Mouse (Mus musculus) stomach, embryonic 16.5 days (tissue): ENCODE data around the gene Inpp5b. TPM values are rescaled to one million over a fixed set of nuclear protein-coding genes. Genes with fewer than 3 reads are reported as not detected.
A peak's percentile ranks its signal among the peaks of the same experiment; 100 is the strongest.
"Not testable (repeated sequence)": the region's sequence is repeated elsewhere in the genome, so short reads cannot be mapped to it uniquely, and the experiment has no call there.

ENCODE experiments used
- ATAC-seq: fragments of 200-750 bp; cut with Nextera tagmentation; 2 replicates; pipeline ENCODE4 v1.8.0; 2017; ENCODE audit warnings: moderate number of reproducible peaks, moderate TSS enrichment; ENCODE audit not compliant: insufficient read depth, low FRiP score
- H3K27ac ChIP-seq: fragments of 300-500 bp; sonication (generic); 2 replicates; pipeline ENCODE4 v1.5.1; 2014; ENCODE audit warnings: low read length
- H3K27me3 ChIP-seq: fragments of 300-500 bp; sonication (generic); 2 replicates; pipeline ENCODE4 v1.6.1; 2014; ENCODE audit warnings: low read length, control low read depth, mixed read lengths; ENCODE audit not compliant: control insufficient read depth, insufficient read depth
- H3K36me3 ChIP-seq: fragments of 300-500 bp; sonication (generic); 2 replicates; pipeline ENCODE4 v1.6.1; 2014; ENCODE audit warnings: low read length; ENCODE audit not compliant: control insufficient read depth, insufficient read depth
- H3K4me1 ChIP-seq: fragments of 300-500 bp; sonication (generic); 2 replicates; pipeline ENCODE4 v1.6.1; 2014; ENCODE audit warnings: low read length, control low read depth, mixed read lengths; ENCODE audit not compliant: control insufficient read depth, insufficient read depth
- H3K4me2 ChIP-seq: fragments of 300-500 bp; sonication (generic); 2 replicates; pipeline ENCODE4 v1.6.1; 2014; ENCODE audit warnings: low read depth, low read length, mixed read lengths
- H3K4me3 ChIP-seq: fragments of 300-500 bp; sonication (generic); replicated peaks from 2 replicates; pipeline ENCODE4 v1.5.1; 2014; ENCODE audit warnings: mild to moderate bottlenecking, low read length
- H3K9ac ChIP-seq: fragments of 300-500 bp; sonication (generic); 2 replicates; pipeline ENCODE4 v1.6.1; 2014; ENCODE audit warnings: low read length
- H3K9me3 ChIP-seq: fragments of 300-500 bp; sonication (generic); replicated peaks from 2 replicates; pipeline ENCODE4 v1.6.1; 2016; ENCODE audit warnings: low read length, control low read depth; ENCODE audit not compliant: control insufficient read depth
- WGBS: fragments of 180-500 bp; shearing (Covaris S2); extraction: QIAGEN DNeasy Blood & Tissue Kit; methylation state at CpG from one replicate; pipeline ENCODE4 v1.1.7; 2014; 5-methylcytosine and 5-hydroxymethylcytosine counted together
- polyA plus RNA-seq: library from polyadenylated mRNA; unstranded; fragments of >200 nt; fragmentation: Nextera tagmentation; extraction: Ambion mirVana; gene quantifications from 2 replicates; pipeline ENCODE4 v1.2.1, GENCODE M21; 2015

The Inpp5b gene
- polyA plus RNA-seq, 1 experiment from 2014 or later = 33.0 TPM

GRCm38 (mm10) chr4:124708518-124709477, 32.9 kb upstream of the Inpp5b start:
- peak overlapping the region; percentile 99 for H3K27ac ChIP-seq
- 0 out of 2 replicates have a peak, but pooled peaks cover 4% of the 10 kb centered on the region for H3K36me3 ChIP-seq
- peak; percentile 93 for ATAC-seq
- peak overlapping the region; percentile 74 for H3K4me2 ChIP-seq
- 1% methylated on average over 41 of the region's 41 CpGs for WGBS
- no peaks in the 10 kb centered on the region for H3K9me3 ChIP-seq
- H3K4me3 ChIP-seq = peak overlapping the region; percentile 45
- no peaks in the 10 kb centered on the region for H3K27me3 ChIP-seq
- H3K4me1 ChIP-seq = peaks cover 35% of the 10 kb centered on the region
- peak overlapping the region; percentile 70 for H3K9ac ChIP-seq

- 2% methylated on average over 18 of the region's 18 CpGs for WGBS
- H3K4me2 ChIP-seq = peak overlapping the region; percentile 74
- H3K36me3 ChIP-seq = 0 out of 2 replicates have a peak, but pooled peaks cover 4% of the 10 kb centered on the region
- peak overlapping the region; percentile 45 for H3K4me3 ChIP-seq
- H3K4me1 ChIP-seq = peaks cover 23% of the 10 kb centered on the region
- no peaks in the 10 kb centered on the region for H3K27me3 ChIP-seq
- peak overlapping the region; percentile 70 for H3K9ac ChIP-seq
- no peaks in the 10 kb centered on the region for H3K9me3 ChIP-seq
- no peak for ATAC-seq
- peak overlapping the region; percentile 99 for H3K27ac ChIP-seq
Observed at GRCm38 (mm10) chr4:124709961-124710446, 31.6 kb upstream of the Inpp5b start.

- H3K9me3 ChIP-seq = no peaks in the 10 kb centered on the region
- no peaks in the 10 kb centered on the region for H3K27me3 ChIP-seq
- ATAC-seq = no peak
- 6% methylated on average over 5 of the region's 5 CpGs for WGBS
- H3K4me2 ChIP-seq = peak overlapping the region; percentile 74
- H3K4me3 ChIP-seq = no peak overlapping the region
- H3K36me3 ChIP-seq = no peaks in the 10 kb centered on the region
- peaks cover 22% of the 10 kb centered on the region for H3K4me1 ChIP-seq
- peak overlapping the region; percentile 99 for H3K27ac ChIP-seq
- H3K9ac ChIP-seq = no peak overlapping the region
Observed at GRCm38 (mm10) chr4:124710776-124711291, 30.8 kb upstream of the Inpp5b start.

DNA sequence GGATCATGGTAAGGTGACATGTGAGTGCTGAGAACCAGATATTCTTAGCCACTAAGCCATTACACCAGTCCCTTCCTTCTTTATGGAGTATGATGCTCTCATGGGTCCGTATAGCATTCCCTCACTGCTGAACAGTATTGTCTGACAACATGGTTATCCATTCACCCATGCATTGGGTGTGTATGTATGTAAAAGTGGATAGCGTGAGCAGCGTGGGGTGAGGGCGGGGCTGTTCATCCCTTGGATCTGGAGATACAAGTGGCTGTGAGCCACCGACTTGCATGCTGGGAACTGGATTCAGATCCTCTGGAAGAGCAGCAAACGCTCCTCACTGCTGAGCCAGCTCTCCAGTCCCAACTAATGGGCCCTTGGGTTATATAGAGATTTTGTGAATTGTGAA, 29.0 kb upstream of the Inpp5b start:
- no peak for ATAC-seq

GRCm38 (mm10) chr4:124713850-124714249, 27.8 kb upstream of the Inpp5b start:
- H3K9ac ChIP-seq, H3K4me3 ChIP-seq: not testable (repeated sequence)
- WGBS = 61% methylated on average over 5 of the region's 5 CpGs

More for the DNA sequence above, 29.0 kb upstream of the Inpp5b start:
- WGBS = 79% methylated on average over 6 of the region's 6 CpGs
- no peak overlapping the region for H3K4me3 ChIP-seq
- no peaks in the 10 kb centered on the region for H3K9me3 ChIP-seq
- H3K36me3 ChIP-seq = no peaks in the 10 kb centered on the region; the same call in 1 of the 2 replicates
- no peak overlapping the region for H3K4me2 ChIP-seq
- H3K4me1 ChIP-seq = peaks cover 23% of the 10 kb centered on the region
- no peak overlapping the region for H3K9ac ChIP-seq
- no peaks in the 10 kb centered on the region for H3K27me3 ChIP-seq
- no peak overlapping the region for H3K27ac ChIP-seq

GRCm38 (mm10) chr4:124714545-124715481, 26.8 kb upstream of the Inpp5b start, which contains the start of gene Sf3a3:
Gene Sf3a3, plus strand, starts transcription at chr4:124714776.
- peak within 1 kb of the TSS; percentile 91 for H3K9ac ChIP-seq
- peak within 1 kb of the TSS; percentile 72 for H3K27ac ChIP-seq
- under 1% methylated on average over 57 of the region's 57 CpGs for WGBS
- H3K27me3 ChIP-seq = no peaks in the 10 kb centered on the region
- peak; percentile 93 for ATAC-seq
- H3K4me2 ChIP-seq = peak within 1 kb of the TSS; percentile 74
- H3K4me3 ChIP-seq = peak within 1 kb of the TSS; percentile 84
- H3K4me1 ChIP-seq = peaks cover 16% of the 10 kb centered on the region
- no peaks in the 10 kb centered on the region for H3K9me3 ChIP-seq
- peaks cover 5% of the 10 kb centered on the region; the same call in 1 of the 2 replicates for H3K36me3 ChIP-seq

More at GRCm38 (mm10) chr4:124713850-124714249, 27.8 kb upstream of the Inpp5b start:
- H3K27me3 ChIP-seq, H3K27ac ChIP-seq, H3K36me3 ChIP-seq, H3K9me3 ChIP-seq, ATAC-seq, H3K4me2 ChIP-seq: not testable (repeated sequence)
- H3K4me1 ChIP-seq = peaks cover 23% of the 10 kb centered on the region

- peaks cover 5% of the 10 kb centered on the region; the same call in 1 of the 2 replicates for H3K36me3 ChIP-seq
Observed at GRCm38 (mm10) chr4:124719101-124719500, 22.5 kb upstream of the Inpp5b start.

DNA sequence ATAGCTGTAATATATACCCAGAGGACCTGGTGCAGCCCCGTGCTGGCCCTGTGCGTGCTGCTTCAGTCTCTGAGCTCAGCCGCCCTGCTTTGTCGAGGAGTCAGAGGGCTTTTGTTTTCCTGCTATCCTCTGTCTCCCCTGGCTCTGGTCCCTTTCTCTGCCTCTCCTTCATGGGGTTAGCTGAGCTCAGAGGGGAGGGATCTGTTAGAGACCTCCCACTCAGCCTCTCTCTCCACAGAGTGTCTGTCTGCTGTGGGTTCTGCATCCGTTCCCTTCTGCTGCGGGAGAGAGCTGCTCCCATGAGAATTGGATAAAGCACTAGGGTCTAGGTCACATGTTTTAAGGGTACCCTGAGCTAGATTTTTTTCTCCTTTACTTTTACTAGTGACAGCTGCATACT, 15.5 kb upstream of the Inpp5b start:
- Histone ChIP-seq H3K36me3 (peaks cover 49% of the 10 kb centered on the region), H3K4me3 (no peak overlapping the region), H3K4me2 (no peak overlapping the region), H3K27ac (no peak overlapping the region), H3K4me1 (no peaks in the 10 kb centered on the region), H3K9ac (no peak overlapping the region), H3K9me3 (no peaks in the 10 kb centered on the region), H3K27me3 (no peaks in the 10 kb centered on the region)
- no peak for ATAC-seq
- WGBS = 92% methylated on average over 6 of the region's 6 CpGs

More at GRCm38 (mm10) chr4:124719101-124719500, 22.5 kb upstream of the Inpp5b start:
- H3K9ac ChIP-seq = no peak overlapping the region
- H3K4me2 ChIP-seq = no peak overlapping the region
- no peaks in the 10 kb centered on the region for H3K27me3 ChIP-seq
- 93% methylated on average over 4 of the region's 4 CpGs for WGBS
- no peak overlapping the region for H3K27ac ChIP-seq
- H3K4me1 ChIP-seq = peaks cover 6% of the 10 kb centered on the region
- no peak overlapping the region for H3K4me3 ChIP-seq
- no peaks in the 10 kb centered on the region for H3K9me3 ChIP-seq
- no peak for ATAC-seq
